Mouse (Mus musculus) ES-Bruce4 (cell line): ENCODE data around the gene Hacd4. TPM values are rescaled to one million over a fixed set of nuclear protein-coding genes. Genes with fewer than 3 reads are reported as not detected.

Experiments used
- H3K27ac ChIP-seq: 2 replicates; pipeline ENCODE4 v1.5.1; 2012; ENCODE audit warnings: low read length, inconsistent platforms; ENCODE audit not compliant: insufficient read depth
- H3K27me3 ChIP-seq: 2 replicates; pipeline ENCODE4 v1.6.1; 2012; ENCODE audit warnings: mild to moderate bottlenecking, low read length, inconsistent platforms; ENCODE audit not compliant: control insufficient read depth, poor library complexity, insufficient read depth, severe bottlenecking
- H3K36me3 ChIP-seq: 2 replicates; pipeline ENCODE4 v1.6.1; 2012; ENCODE audit warnings: inconsistent platforms, mild to moderate bottlenecking, low read length, moderate library complexity; ENCODE audit not compliant: control insufficient read depth, poor library complexity, insufficient read depth, severe bottlenecking
- H3K4me1 ChIP-seq: one replicate; pipeline ENCODE4 v1.8.1; 2011; ENCODE audit warnings: low read length; ENCODE audit not compliant: control insufficient read depth, insufficient read depth
- H3K4me3 ChIP-seq: 2 replicates; pipeline ENCODE4 v1.5.1; 2011; ENCODE audit warnings: low read depth, mild to moderate bottlenecking, low read length
- H3K9ac ChIP-seq: 2 replicates; pipeline ENCODE4 v1.6.1; 2012; ENCODE audit warnings: low read depth, mild to moderate bottlenecking, inconsistent platforms; ENCODE audit not compliant: poor library complexity, severe bottlenecking
- H3K9me3 ChIP-seq: replicated peaks from 2 replicates; pipeline ENCODE4 v1.6.1; 2012; ENCODE audit warnings: mild to moderate bottlenecking, low read length, inconsistent platforms; ENCODE audit not compliant: control insufficient read depth, poor library complexity, insufficient read depth, severe bottlenecking
- CTCF ChIP-seq: IDR thresholded peaks from one replicate; pipeline ENCODE4 v1.8.1; 2011; ENCODE audit warnings: low read depth, low read length
- EP300 ChIP-seq: IDR thresholded peaks from 2 replicates; pipeline ENCODE4 v1.6.1; 2011; ENCODE audit warnings: low read depth, low read length; ENCODE audit not compliant: insufficient read depth
- POLR2A ChIP-seq: IDR thresholded peaks from one replicate; pipeline ENCODE4 v1.8.1; 2011; ENCODE audit warnings: low read length; ENCODE audit not compliant: insufficient read depth
- polyA plus RNA-seq: library from polyadenylated mRNA; stranded (reverse); fragments of >200 nt; gene quantifications from 2 replicates; pipeline ENCODE4 v1.2.4, GENCODE M21; 2011; ENCODE audit warnings: low read depth; ENCODE audit not compliant: missing spikeins, insufficient read depth, insufficient read length

Gene Hacd4
- polyA plus RNA-seq = 2.3 and 3.0 TPM in 2 replicates

- TF ChIP-seq EP300 (no peak), POLR2A (no peak), CTCF (no peak)
- Histone ChIP-seq H3K4me1 (no peaks in the 10 kb centered on the region), H3K36me3 (no peaks in the 10 kb centered on the region), H3K9ac (peak within 1 kb of the TSS; percentile 30; the same call in 1 of the 2 replicates), H3K9me3 (no peaks in the 10 kb centered on the region), H3K27ac (no peak within 1 kb of the TSS), H3K27me3 (no peaks in the 10 kb centered on the region), H3K4me3 (peak within 1 kb of the TSS; percentile 39)
These were observed at the start of gene Hacd4 for GRCm38 (mm10) chr4:88438326-88438989. Gene Hacd4, minus strand, starts transcription at chr4:88438928.

GRCm38 (mm10) chr4:88488107-88488506, 49.4 kb upstream of the Hacd4 start:
- H3K9ac ChIP-seq = no peak overlapping the region

DNA sequence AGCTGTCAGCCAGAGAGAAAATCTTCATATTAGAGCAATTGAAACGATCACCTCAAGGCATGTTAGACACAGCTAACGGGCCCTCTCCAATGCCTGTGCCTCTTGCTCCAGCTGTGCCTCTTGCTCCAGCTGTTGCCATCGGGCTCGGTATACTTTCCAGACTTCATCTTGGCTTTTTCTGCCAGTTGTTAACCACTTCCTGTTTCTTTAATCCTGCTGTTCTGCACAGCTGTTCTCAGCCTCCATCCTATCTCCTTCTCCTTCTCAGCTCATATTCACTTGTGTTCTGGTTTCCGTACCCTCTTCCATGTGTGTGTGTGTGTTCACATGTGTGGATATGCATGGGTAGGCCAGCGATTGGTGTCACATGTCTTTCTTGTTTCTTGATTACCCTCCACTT, 41.4 kb upstream of the Hacd4 start:
- no peaks in the 10 kb centered on the region for H3K27me3 ChIP-seq
- no peaks in the 10 kb centered on the region for H3K4me1 ChIP-seq
- no peak overlapping the region for H3K4me3 ChIP-seq
- TF ChIP-seq POLR2A (no peak), CTCF (no peak), EP300 (no peak)
- H3K36me3 ChIP-seq = no peaks in the 10 kb centered on the region
- H3K9me3 ChIP-seq = no peaks in the 10 kb centered on the region
- no peak overlapping the region for H3K27ac ChIP-seq
- H3K9ac ChIP-seq = no peak overlapping the region

More at GRCm38 (mm10) chr4:88488107-88488506, 49.4 kb upstream of the Hacd4 start:
- Histone ChIP-seq H3K36me3 (no peaks in the 10 kb centered on the region), H3K9me3 (no peaks in the 10 kb centered on the region), H3K4me1 (no peaks in the 10 kb centered on the region), H3K27me3 (no peaks in the 10 kb centered on the region), H3K27ac (no peak overlapping the region), H3K4me3 (no peak overlapping the region)
- TF ChIP-seq EP300 = no peak

DNA sequence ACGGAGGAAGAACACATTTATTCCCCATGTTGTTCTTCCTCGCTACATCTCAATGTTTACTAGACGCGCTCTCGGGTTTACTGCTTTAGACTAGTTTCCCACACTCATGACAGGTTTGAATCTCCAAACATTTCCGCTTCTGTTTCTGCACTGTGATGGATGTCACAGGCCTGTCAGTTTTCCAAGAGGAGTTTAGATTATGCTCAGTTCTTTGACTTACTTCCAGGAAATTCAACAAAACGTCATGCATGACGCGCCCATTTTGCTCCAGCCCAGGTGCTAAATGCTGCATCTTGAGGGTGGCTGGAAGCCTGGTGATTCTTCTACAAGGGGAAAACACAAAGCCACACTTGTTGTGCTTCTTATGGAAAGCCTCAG, 40.1 kb upstream of the Hacd4 start:
- no peaks in the 10 kb centered on the region for H3K36me3 ChIP-seq
- H3K4me1 ChIP-seq = no peaks in the 10 kb centered on the region
- no peaks in the 10 kb centered on the region for H3K9me3 ChIP-seq
- H3K9ac ChIP-seq = no peak overlapping the region
- no peaks in the 10 kb centered on the region for H3K27me3 ChIP-seq
- no peak for TF ChIP-seq CTCF
- no peak for TF ChIP-seq POLR2A
- TF ChIP-seq EP300 = no peak
- H3K27ac ChIP-seq = no peak overlapping the region
- H3K4me3 ChIP-seq = no peak overlapping the region

DNA sequence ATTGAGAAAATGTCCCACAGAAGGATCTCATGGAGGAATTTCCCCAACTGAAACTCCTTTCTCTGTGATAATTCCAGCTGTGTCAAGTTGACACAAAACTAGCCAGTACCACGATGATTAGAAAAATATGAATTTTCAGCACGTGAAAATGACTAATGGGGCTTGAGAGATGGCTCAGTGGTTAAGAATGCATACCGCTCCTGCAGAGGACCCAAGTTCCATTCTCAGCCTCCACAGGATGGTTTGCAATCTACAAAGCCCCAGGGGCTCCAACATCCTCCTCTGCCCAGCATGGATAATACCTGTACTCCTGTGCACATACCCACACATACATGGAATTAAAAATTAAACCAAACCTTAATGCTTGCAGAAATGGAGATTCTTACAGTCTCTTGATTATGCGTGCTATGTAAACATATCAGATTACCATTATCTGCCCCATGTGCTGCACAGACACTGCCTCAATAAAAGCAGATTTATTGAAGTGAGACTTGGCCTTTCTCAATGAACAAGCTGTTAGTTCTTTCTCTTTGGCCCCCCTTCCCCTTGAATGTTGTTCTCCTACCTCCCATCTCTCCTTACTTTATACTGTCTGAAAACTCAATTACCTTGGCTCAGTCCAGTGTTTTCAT, 39.6 kb upstream of the Hacd4 start:
- Histone ChIP-seq H3K9me3 (no peaks in the 10 kb centered on the region), H3K27me3 (no peaks in the 10 kb centered on the region), H3K4me1 (no peaks in the 10 kb centered on the region), H3K27ac (no peak overlapping the region), H3K36me3 (no peaks in the 10 kb centered on the region), H3K9ac (no peak overlapping the region), H3K4me3 (no peak overlapping the region)
- TF ChIP-seq CTCF (no peak), POLR2A (no peak), EP300 (no peak)

DNA sequence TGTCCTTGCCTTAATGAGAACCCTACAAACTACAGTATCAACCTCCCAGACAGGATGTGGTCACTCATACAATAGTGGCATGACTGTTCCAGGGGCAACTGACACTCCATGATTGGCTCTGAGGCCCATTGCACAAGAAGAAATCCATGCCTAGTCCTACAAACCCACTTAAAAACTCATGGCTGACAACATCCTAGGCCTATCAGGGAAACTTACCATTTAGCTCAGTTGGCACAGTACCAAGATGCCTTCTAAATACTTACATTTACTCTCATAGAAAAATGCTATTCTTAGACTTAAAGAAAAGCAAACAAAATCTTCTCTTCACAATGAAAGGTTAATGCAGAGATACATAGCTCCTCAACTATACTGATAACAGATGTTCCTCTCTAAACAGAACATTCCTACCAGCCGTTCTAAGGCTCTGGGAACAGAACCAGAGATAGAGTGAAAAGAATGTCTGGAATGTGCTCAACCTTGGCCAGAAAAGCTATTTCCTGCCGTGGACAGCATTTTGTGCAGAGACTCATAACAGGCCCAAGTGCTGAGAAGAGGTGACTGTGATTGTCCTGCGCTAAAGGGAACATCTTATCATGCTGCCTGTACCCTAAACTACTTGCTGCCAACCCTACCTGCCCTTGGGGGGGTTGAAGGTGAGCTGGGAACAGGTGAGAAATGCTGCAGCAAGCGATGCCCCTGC, 37.9 kb upstream of the Hacd4 start:
- no peaks in the 10 kb centered on the region for H3K4me1 ChIP-seq
- H3K9me3 ChIP-seq = no peaks in the 10 kb centered on the region
- TF ChIP-seq CTCF = no peak
- no peak for TF ChIP-seq POLR2A
- TF ChIP-seq EP300 = no peak
- H3K27ac ChIP-seq = no peak overlapping the region
- no peaks in the 10 kb centered on the region for H3K27me3 ChIP-seq
- no peak overlapping the region for H3K4me3 ChIP-seq
- H3K36me3 ChIP-seq = no peaks in the 10 kb centered on the region
- no peak overlapping the region for H3K9ac ChIP-seq
